Mouse (Mus musculus) embryonic facial prominence, embryonic 15.5 days (tissue): Measurements from ENCODE around the gene Wfdc21. TPM values are rescaled to one million over a fixed set of nuclear protein-coding genes. Genes with fewer than 3 reads are reported as not detected.

ENCODE experiments used
- ATAC-seq: fragments of 200-750 bp; cut with Nextera tagmentation; 2 replicates; pipeline ENCODE4 v1.8.0; 2017; ENCODE audit warnings: low read depth, moderate TSS enrichment; ENCODE audit not compliant: insufficient number of reproducible peaks, low FRiP score, low TSS enrichment
- H3K27ac ChIP-seq: fragments of 300-500 bp; sonication (generic); replicated peaks from 2 replicates; pipeline ENCODE4 v1.5.1; 2015; ENCODE audit warnings: mild to moderate bottlenecking, inconsistent platforms
- H3K27me3 ChIP-seq: fragments of 300-500 bp; sonication (generic); 2 replicates; pipeline ENCODE4 v1.6.1; 2015; ENCODE audit warnings: inconsistent platforms
- H3K36me3 ChIP-seq: fragments of 300-500 bp; sonication (generic); 2 replicates; pipeline ENCODE4 v1.6.1; 2015; ENCODE audit warnings: mild to moderate bottlenecking, inconsistent platforms
- H3K4me1 ChIP-seq: fragments of 300-500 bp; sonication (generic); 2 replicates; pipeline ENCODE4 v1.6.1; 2015; ENCODE audit warnings: inconsistent platforms
- H3K4me2 ChIP-seq: fragments of 300-500 bp; sonication (generic); replicated peaks from 2 replicates; pipeline ENCODE4 v1.6.1; 2015; ENCODE audit warnings: mild to moderate bottlenecking, inconsistent platforms
- H3K4me3 ChIP-seq: fragments of 300-500 bp; sonication (generic); replicated peaks from 2 replicates; pipeline ENCODE4 v1.5.1; 2015; ENCODE audit warnings: mild to moderate bottlenecking, inconsistent platforms
- H3K9ac ChIP-seq: fragments of 300-500 bp; sonication (generic); 2 replicates; pipeline ENCODE4 v1.6.1; 2015; ENCODE audit warnings: inconsistent platforms
- H3K9me3 ChIP-seq: fragments of 300-500 bp; sonication (generic); replicated peaks from 2 replicates; pipeline ENCODE4 v1.6.1; 2016; ENCODE audit warnings: inconsistent platforms
- WGBS: fragments of 180-500 bp; shearing (Covaris S2); methylation state at CpG from one replicate; pipeline ENCODE4 v1.1.7; 2015; 5-methylcytosine and 5-hydroxymethylcytosine counted together
- polyA plus RNA-seq: library from polyadenylated mRNA; unstranded; fragments of >200 nt; fragmentation: Nextera tagmentation; extraction: Ambion mirVana; gene quantifications from 2 replicates; pipeline ENCODE4 v1.2.1, GENCODE M21; 2015

Wfdc21 gene
- 0.73 and 1.2 TPM in 2 replicates for polyA plus RNA-seq

DNA sequence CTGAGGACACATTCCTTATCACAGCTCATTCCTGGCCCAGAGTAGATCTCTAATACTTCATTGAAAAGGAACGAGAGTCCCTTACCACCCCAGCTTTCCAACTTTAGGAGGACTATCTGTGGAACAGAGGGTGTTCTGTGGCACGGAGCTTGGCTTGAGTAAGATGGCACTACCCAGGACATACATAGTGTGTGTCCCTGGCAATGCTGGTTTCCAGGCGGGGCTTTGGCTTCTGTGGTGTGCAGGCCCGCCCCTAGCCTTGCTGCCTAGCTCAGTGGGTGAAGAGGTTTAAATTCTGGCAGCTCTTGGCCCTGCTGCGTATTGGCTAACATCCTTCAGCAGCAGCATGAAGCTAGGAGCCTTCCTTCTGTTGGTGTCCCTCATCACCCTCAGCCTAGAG is at the start of gene Wfdc21:
Gene Wfdc21, plus strand, starts transcription at position 260 of the 400 bp plus-strand sequence.
- H3K4me1 ChIP-seq = no peaks in the 10 kb centered on the region
- no peak within 1 kb of the TSS for H3K4me3 ChIP-seq
- 63% methylated on average over 5 of the region's 5 CpGs for WGBS
- no peak for ATAC-seq
- no peaks in the 10 kb centered on the region for H3K36me3 ChIP-seq
- 0 out of 2 replicates have a peak, but pooled peaks cover 12% of the 10 kb centered on the region for H3K27me3 ChIP-seq
- no peak within 1 kb of the TSS for H3K9ac ChIP-seq
- no peaks in the 10 kb centered on the region for H3K9me3 ChIP-seq
- H3K27ac ChIP-seq = no peak within 1 kb of the TSS
- no peak within 1 kb of the TSS for H3K4me2 ChIP-seq

DNA sequence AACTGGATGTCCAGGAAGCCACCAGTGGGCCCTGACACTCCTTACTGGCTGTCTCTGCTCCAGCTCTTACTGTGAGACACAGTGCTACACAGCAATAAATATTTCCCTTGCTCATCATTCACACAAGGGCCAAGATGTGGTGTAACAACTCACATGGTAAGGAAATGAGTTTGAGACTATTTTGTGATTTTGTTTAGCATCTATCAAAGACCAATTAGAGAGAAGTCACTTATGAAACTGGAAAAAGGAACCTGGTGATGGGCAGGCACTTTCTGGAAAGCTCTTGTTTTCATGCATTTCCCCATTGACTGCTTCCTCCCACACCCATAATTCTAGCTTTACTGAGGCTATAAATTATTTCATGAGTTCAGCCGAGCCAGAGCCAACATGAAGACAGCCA is 43.0 kb upstream of the Wfdc21 start, which contains the start of gene Wfdc17:
Gene Wfdc17, plus strand, starts transcription at position 287 of the 400 bp plus-strand sequence.
- no peaks in the 10 kb centered on the region for H3K36me3 ChIP-seq
- no peaks in the 10 kb centered on the region for H3K27me3 ChIP-seq
- H3K9me3 ChIP-seq = no peaks in the 10 kb centered on the region
- no peak within 1 kb of the TSS for H3K9ac ChIP-seq
- no peaks in the 10 kb centered on the region for H3K4me1 ChIP-seq
- no peak within 1 kb of the TSS for H3K4me3 ChIP-seq
- 57% methylated on average over 1 of the region's 1 CpGs for WGBS
- H3K27ac ChIP-seq = no peak within 1 kb of the TSS
- H3K4me2 ChIP-seq = no peak within 1 kb of the TSS
- no peak for ATAC-seq

DNA sequence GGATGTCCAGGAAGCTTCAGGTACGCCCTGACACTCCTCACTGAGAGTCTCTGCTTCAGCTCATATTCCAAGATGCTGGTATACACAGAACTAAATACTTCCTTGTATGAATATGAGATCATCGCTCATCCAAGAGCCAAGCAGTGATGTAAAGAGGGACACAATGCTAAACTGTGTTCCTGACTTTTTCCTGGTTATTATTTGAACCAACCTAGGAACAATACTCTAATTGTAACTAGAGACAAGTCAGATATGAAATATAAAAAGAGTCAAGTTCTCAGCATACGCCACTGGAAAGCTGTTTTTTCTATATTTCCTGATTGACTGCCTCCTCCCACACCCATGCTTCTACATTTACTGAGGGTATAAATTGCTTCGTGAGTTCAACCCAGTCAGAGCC is 38.0 kb upstream of the Wfdc21 start, which contains the start of gene Wfdc18:
Gene Wfdc18, plus strand, starts transcription at position 301 of the 400 bp plus-strand sequence.
- WGBS = 70% methylated on average over 4 of the region's 4 CpGs
- H3K9ac ChIP-seq = no peak within 1 kb of the TSS
- no peaks in the 10 kb centered on the region for H3K4me1 ChIP-seq
- H3K4me3 ChIP-seq = no peak within 1 kb of the TSS
- H3K4me2 ChIP-seq = no peak within 1 kb of the TSS
- no peak within 1 kb of the TSS for H3K27ac ChIP-seq
- no peak for ATAC-seq
- no peaks in the 10 kb centered on the region for H3K9me3 ChIP-seq
- H3K36me3 ChIP-seq = no peaks in the 10 kb centered on the region
- no peaks in the 10 kb centered on the region for H3K27me3 ChIP-seq

DNA sequence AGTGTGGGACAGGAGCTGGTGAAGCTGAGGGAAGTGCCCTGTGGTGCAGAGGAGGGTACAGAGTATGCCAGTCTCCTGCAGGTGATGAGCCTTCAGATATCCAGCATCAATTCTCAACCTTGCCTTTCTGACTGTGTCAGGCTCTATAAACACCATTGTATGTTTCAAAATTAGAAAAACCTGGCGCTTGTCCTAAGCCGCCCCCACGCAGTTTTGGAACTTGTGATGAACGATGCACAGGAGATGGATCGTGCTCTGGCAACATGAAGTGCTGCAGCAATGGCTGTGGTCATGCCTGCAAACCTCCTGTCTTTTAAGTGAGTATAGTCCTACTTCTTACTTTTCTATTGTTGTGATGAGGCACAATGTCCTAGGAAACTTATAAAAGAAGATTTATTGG is 37.1 kb upstream of the Wfdc21 start:
- no peak overlapping the region for H3K4me2 ChIP-seq
- H3K36me3 ChIP-seq = no peaks in the 10 kb centered on the region
- no peaks in the 10 kb centered on the region for H3K27me3 ChIP-seq
- H3K27ac ChIP-seq = no peak overlapping the region
- WGBS = 80% methylated on average over 5 of the region's 5 CpGs
- H3K4me1 ChIP-seq = no peaks in the 10 kb centered on the region
- no peak for ATAC-seq
- no peak overlapping the region for H3K4me3 ChIP-seq
- no peak overlapping the region for H3K9ac ChIP-seq
- H3K9me3 ChIP-seq = no peaks in the 10 kb centered on the region

DNA sequence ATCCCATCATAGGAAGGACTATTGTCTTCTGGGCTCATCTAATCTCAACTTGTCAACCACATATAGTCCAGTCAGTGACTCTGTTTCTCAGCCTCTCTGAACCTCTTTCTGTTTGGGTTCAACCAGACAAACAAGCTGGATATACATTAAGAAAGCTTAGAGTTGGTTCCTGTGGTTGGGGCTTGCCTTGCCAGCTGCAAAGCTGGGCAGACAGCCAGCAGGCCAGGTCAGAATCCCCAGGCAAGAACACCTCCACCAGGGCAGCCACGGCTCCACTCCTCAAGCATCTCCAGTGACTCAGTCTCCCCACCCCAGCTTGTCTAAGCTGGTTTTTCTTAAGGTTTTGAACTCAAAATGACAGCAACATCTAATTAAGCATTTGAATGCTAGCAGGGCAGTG is 34.1 kb upstream of the Wfdc21 start:
- H3K9me3 ChIP-seq = no peaks in the 10 kb centered on the region
- H3K4me2 ChIP-seq = no peak overlapping the region
- H3K4me3 ChIP-seq = no peak overlapping the region
- no peak overlapping the region for H3K27ac ChIP-seq
- ATAC-seq = no peak
- no peaks in the 10 kb centered on the region for H3K27me3 ChIP-seq
- no peaks in the 10 kb centered on the region for H3K36me3 ChIP-seq
- H3K9ac ChIP-seq = no peak overlapping the region
- H3K4me1 ChIP-seq = no peaks in the 10 kb centered on the region
- 44% methylated on average over 1 of the region's 1 CpGs for WGBS

DNA sequence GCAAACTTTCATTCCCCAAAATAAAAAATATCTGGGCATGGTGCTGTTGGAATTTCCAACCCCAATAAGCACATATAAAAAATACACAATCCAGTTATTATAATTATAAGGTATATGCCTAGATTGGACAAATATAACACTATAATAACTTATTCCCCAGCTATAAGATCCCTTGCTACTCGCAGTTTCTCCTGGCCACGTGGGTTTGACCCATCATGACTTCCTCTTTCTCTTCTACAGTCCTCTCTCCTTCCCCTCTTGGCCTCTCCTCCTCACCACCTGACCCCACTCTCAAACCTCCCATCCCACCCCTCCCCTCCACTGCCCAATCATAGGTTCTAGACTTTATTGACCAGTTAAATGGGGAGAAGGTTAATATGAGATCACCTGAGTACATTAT is 32.8 kb upstream of the Wfdc21 start:
- H3K27ac ChIP-seq = no peak overlapping the region
- no peak for ATAC-seq
- H3K9ac ChIP-seq = no peak overlapping the region
- no peaks in the 10 kb centered on the region for H3K4me1 ChIP-seq
- WGBS = 74% methylated on average over 2 of the region's 2 CpGs
- no peak overlapping the region for H3K4me3 ChIP-seq
- no peaks in the 10 kb centered on the region for H3K9me3 ChIP-seq
- H3K36me3 ChIP-seq = no peaks in the 10 kb centered on the region
- H3K27me3 ChIP-seq = no peaks in the 10 kb centered on the region
- no peak overlapping the region for H3K4me2 ChIP-seq

DNA sequence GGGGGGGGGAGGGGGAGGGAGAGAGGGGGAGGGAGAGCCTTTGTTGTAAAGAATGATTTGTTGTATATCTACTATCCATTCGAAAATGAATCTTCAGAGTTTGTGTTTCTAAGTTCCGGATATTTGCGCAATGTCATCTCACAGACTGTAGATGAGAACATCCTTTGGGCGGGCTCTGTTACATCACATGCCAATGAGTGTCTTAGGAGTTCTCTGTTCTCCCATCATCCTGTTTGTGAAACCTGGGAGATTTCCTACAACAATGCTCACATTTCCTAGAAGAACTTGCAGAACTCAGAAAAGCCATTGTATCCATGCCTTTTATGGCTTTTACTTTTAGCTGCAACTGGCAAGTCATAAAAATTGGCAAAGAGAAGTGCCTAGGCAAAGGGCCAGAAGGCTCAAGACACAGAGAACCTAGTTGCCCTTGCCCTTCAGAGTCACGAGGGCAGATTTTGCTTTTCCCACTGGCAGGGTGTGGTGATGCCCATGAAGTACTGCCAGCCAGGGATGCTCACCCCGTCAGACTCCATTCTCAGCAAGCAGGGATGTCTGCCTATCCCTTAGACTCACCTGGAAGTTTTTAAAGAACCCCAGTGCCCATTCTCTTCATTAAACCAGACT is 29.6 kb upstream of the Wfdc21 start:
- Histone ChIP-seq H3K4me1 (no peaks in the 10 kb centered on the region), H3K27me3 (no peaks in the 10 kb centered on the region), H3K9ac (no peak overlapping the region), H3K4me2 (no peak overlapping the region), H3K4me3 (no peak overlapping the region), H3K27ac (no peak overlapping the region), H3K9me3 (no peaks in the 10 kb centered on the region), H3K36me3 (no peaks in the 10 kb centered on the region)
- 81% methylated on average over 6 of the region's 6 CpGs for WGBS
- ATAC-seq = no peak

DNA sequence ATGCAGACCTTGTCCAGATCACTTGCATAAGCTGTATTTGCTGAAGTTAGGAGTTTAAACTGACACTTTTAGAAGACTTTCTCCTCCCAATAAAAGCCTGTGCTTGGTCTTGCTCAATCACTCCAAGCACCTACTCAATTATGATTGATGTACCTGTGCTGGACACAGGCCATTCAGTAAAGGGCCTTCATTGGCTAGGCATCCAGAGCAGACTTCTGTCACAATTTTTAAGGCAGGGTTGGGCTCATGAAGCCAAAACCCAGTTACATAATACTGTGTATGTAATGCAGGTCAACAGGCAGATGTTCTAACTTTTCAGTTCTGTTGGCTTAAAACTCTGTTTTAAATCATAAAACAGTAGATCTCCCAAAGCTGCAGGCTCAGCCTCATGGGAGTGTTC is 26.0 kb upstream of the Wfdc21 start:
- no peaks in the 10 kb centered on the region for H3K27me3 ChIP-seq
- no peak overlapping the region for H3K9ac ChIP-seq
- H3K4me2 ChIP-seq = no peak overlapping the region
- H3K27ac ChIP-seq = no peak overlapping the region
- H3K4me1 ChIP-seq = no peaks in the 10 kb centered on the region
- H3K36me3 ChIP-seq = no peaks in the 10 kb centered on the region
- no peak for ATAC-seq
- no peaks in the 10 kb centered on the region for H3K9me3 ChIP-seq
- H3K4me3 ChIP-seq = no peak overlapping the region

DNA sequence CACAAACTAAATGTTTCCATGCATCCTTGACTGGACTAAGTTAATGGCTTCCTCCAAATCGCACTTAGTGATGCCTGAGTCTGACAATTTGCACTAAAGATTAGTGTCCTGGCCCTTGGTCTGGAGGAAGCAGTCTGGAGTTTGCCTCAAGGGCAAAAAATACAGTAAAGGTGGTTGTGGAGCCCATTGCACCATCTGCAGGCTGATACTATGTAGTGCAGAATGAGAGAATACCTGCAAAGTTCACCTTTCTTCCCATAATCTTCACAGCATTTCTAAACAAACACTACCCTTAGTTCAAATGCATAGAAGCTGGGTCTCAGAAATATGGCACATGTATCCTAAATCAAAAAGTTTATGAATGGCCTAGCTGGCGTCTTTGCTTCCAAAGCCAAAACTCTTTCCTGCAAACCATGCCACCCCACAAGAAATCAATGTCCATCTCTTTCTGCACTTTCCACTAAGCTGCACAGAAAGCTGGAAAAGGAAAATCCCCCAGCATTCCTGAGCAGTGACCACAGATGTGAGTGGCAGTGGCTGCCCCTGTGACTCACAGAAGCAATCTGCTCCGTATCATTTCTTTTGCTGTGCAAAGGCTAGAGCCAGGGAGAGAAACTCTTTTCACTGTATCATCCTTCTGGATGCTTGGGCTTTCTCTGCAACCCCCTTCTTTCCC is 17.8 kb upstream of the Wfdc21 start:
- Histone ChIP-seq H3K9me3 (no peaks in the 10 kb centered on the region), H3K4me1 (no peaks in the 10 kb centered on the region), H3K27ac (no peak overlapping the region), H3K4me3 (no peak overlapping the region), H3K4me2 (no peak overlapping the region), H3K27me3 (no peaks in the 10 kb centered on the region), H3K9ac (no peak overlapping the region), H3K36me3 (no peaks in the 10 kb centered on the region)
- 65% methylated on average over 3 of the region's 3 CpGs for WGBS
- no peak for ATAC-seq

DNA sequence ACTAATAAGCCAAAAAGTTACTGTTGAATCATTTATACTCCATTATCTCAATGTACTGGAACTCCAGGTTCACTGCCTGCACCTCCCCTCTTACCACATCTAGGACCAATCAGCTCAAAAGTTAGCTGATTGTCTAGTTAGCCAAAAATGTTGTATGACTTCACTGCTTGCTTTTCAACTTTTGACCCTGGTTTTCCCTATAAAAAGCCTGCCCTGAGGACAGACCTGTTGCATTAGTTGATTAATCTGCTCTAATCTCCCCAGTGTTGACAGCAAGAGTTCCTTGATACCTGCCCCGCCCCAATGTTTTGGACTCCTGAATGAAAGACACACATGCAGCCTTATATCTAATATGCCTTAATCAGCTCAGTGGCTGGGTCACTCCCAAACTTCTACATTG is 15.6 kb upstream of the Wfdc21 start:
- 77% methylated on average over 1 of the region's 1 CpGs for WGBS

DNA sequence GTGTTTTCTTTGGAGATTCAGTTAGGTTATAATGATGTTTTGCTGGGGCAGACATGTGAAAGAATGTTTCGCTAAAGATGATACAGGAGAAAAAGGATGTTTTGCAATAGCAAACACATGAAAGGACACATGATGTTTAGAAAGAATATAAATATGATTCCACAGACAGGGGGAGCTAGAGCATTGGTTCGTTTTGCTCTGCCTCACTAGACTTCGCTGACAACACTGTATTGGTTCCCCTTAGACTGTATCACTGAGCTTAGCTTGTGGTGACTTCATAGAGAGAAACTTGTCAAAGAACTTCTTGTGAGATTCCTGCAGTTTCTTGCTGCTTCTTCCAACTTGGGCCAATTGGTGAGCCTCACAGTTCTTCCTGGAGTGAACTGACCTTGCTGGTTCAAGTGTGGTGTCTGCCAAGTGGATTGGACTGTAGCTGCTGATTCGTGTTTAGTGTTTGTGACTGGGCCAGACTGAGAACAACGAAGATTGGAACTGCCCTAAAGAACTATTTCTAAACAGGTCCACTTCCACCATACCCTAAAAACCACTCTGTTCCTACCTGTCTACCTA is 13.6 kb upstream of the Wfdc21 start:
- Histone ChIP-seq H3K27me3 (no peaks in the 10 kb centered on the region), H3K9me3 (no peaks in the 10 kb centered on the region), H3K4me2 (no peak overlapping the region), H3K4me1 (no peaks in the 10 kb centered on the region), H3K9ac (no peak overlapping the region), H3K36me3 (no peaks in the 10 kb centered on the region), H3K27ac (no peak overlapping the region), H3K4me3 (no peak overlapping the region)
- no peak for ATAC-seq
- 73% methylated on average over 5 of the region's 5 CpGs for WGBS

More for the DNA sequence above, 15.6 kb upstream of the Wfdc21 start:
- Histone ChIP-seq H3K9me3 (no peaks in the 10 kb centered on the region), H3K4me3 (no peak overlapping the region), H3K4me2 (no peak overlapping the region), H3K36me3 (no peaks in the 10 kb centered on the region), H3K27me3 (no peaks in the 10 kb centered on the region), H3K4me1 (no peaks in the 10 kb centered on the region), H3K27ac (no peak overlapping the region), H3K9ac (no peak overlapping the region)
- no peak for ATAC-seq
